In genomic region chr16:11133476-11134347, GRCm38 (mm10) we compare ENCODE assay signal across 8 mouse cellular contexts. TPM values are rescaled to one million over a fixed set of nuclear protein-coding genes. Genes with fewer than 3 reads are reported as not detected.
DNase-seq lines count a peak whose midpoint lies in the region; ATAC-seq and TF ChIP-seq lines count a peak whose summit lies in the region.

No protein-coding gene starts in this region.

- DNase-seq in heart, postnatal 10 days: no peak
- DNase-seq in embryo, embryonic 9.5 days (ENCODE audit: extremely low spot score): peak; percentile 5
- peak; percentile 22 for DNase-seq in lung, postnatal 36 days
- no peak for DNase-seq in T-cell, adult 2 months (ENCODE audit: low spot score)
- DNase-seq in adrenal gland, adult 18-20 months (ENCODE audit: low spot score in 2 of 2): no peak

- peak overlapping the region; percentile 99 for H3K9ac ChIP-seq in heart, embryonic 13.5 days
- peak overlapping the region; percentile 91 for H3K9ac ChIP-seq in ES-Bruce4 (ENCODE audit: low read depth, poor library complexity, severe bottlenecking)
- peak overlapping the region; percentile 98 for H3K9ac ChIP-seq in hindbrain, embryonic 16.5 days (ENCODE audit: low read depth, low read length)

- H3K4me2 ChIP-seq in heart, embryonic 13.5 days: peak overlapping the region; percentile 76
- peak overlapping the region; percentile 81 for H3K4me2 ChIP-seq in hindbrain, embryonic 16.5 days (ENCODE audit: low read length)

- H3K9me3 ChIP-seq in heart, embryonic 13.5 days: no peaks in the 10 kb centered on the region
- no peaks in the 10 kb centered on the region for H3K9me3 ChIP-seq in ES-Bruce4 (replicated peaks; ENCODE audit: control insufficient read depth, insufficient read depth, low read length, poor library complexity, severe bottlenecking)
- no peaks in the 10 kb centered on the region for H3K9me3 ChIP-seq in hindbrain, embryonic 16.5 days (ENCODE audit: control insufficient read depth, low read length)

- ATAC-seq in heart, embryonic 13.5 days (ENCODE audit: extremely low read depth, insufficient number of reproducible peaks, low FRiP score, low TSS enrichment): no peak; the same call in 1 of the 2 replicates
- ATAC-seq in hindbrain, embryonic 16.5 days: no peak; the same call in 1 of the 2 replicates

- no peaks in the 10 kb centered on the region for H3K27me3 ChIP-seq in heart, embryonic 13.5 days (replicated peaks)
- no peaks in the 10 kb centered on the region for H3K27me3 ChIP-seq in ES-Bruce4 (ENCODE audit: control insufficient read depth, insufficient read depth, low read length, poor library complexity, severe bottlenecking)
- no peaks in the 10 kb centered on the region for H3K27me3 ChIP-seq in hindbrain, embryonic 16.5 days (replicated peaks; ENCODE audit: control insufficient read depth, insufficient read depth, low read length)

- H3K36me3 ChIP-seq in heart, embryonic 13.5 days: peaks cover 40% of the 10 kb centered on the region
- no peaks in the 10 kb centered on the region; the same call in 1 of the 2 replicates for H3K36me3 ChIP-seq in ES-Bruce4 (ENCODE audit: control insufficient read depth, insufficient read depth, low read length, poor library complexity, severe bottlenecking)
- peaks cover 2% of the 10 kb centered on the region; the same call in 1 of the 2 replicates for H3K36me3 ChIP-seq in hindbrain, embryonic 16.5 days (ENCODE audit: control insufficient read depth, insufficient read depth, low read length)

- no peak for TF ChIP-seq POLR2A in ES-Bruce4 (IDR thresholded peaks at IDR 0.05; ENCODE audit: insufficient read depth, low read length)

- no peak for TF ChIP-seq EP300 in ES-Bruce4 (IDR thresholded peaks at IDR 0.05; ENCODE audit: insufficient read depth, low read depth, low read length)

- H3K4me1 ChIP-seq in heart, embryonic 13.5 days: peaks cover 37% of the 10 kb centered on the region
- no peaks in the 10 kb centered on the region for H3K4me1 ChIP-seq in ES-Bruce4 (ENCODE audit: control insufficient read depth, insufficient read depth, low read length)
- H3K4me1 ChIP-seq in hindbrain, embryonic 16.5 days (ENCODE audit: control insufficient read depth, insufficient read depth, low read depth, low read length): peaks cover 21% of the 10 kb centered on the region

- TF ChIP-seq CTCF in ES-Bruce4 (IDR thresholded peaks at IDR 0.05; ENCODE audit: low read depth, low read length): no peak

- peak overlapping the region; percentile 99 for H3K4me3 ChIP-seq in heart, embryonic 13.5 days
- peak overlapping the region; percentile 81 for H3K4me3 ChIP-seq in ES-Bruce4 (ENCODE audit: low read depth, low read length)
- peak overlapping the region; percentile 99 for H3K4me3 ChIP-seq in hindbrain, embryonic 16.5 days (ENCODE audit: low read length)

- H3K27ac ChIP-seq in heart, embryonic 13.5 days (replicated peaks): peak overlapping the region; percentile 97
- no peak overlapping the region for H3K27ac ChIP-seq in ES-Bruce4 (ENCODE audit: insufficient read depth, low read length)
- H3K27ac ChIP-seq in hindbrain, embryonic 16.5 days (ENCODE audit: low read depth, low read length): peak overlapping the region; percentile 89

- WGBS in heart, embryonic 13.5 days: under 1% methylated on average over 34 of the region's 34 CpGs
- under 1% methylated on average over 21 of the region's 34 CpGs for WGBS in hindbrain, embryonic 16.5 days

- intact Hi-C loops in heart, postnatal 10 days (cut with DNase I): loop anchor here (2.0 kb wide), 1 partner anchor 41 kb away; no protein-coding TSS in a partner anchor

RNA-seq across cellular contexts. Expression of gene Txndc11, which starts 0.7 kb away (rescaled TPM):
- polyA plus RNA-seq in heart, embryonic 13.5 days (2015; fragmentation: Nextera tagmentation; extraction: Ambion mirVana): 25.9 and 27.0 TPM in 2 replicates
- 10 to 100 TPM; 22.7 to 24.3 TPM for total RNA-seq in heart, postnatal 10 days (2021)
- 21.1 and 22.5 TPM in 2 replicates for polyA plus RNA-seq in ES-Bruce4 (2011; ENCODE audit: insufficient read depth, insufficient read length, low read depth, missing spikeins)
- polyA plus RNA-seq in hindbrain, embryonic 16.5 days (2015; fragmentation: Nextera tagmentation; extraction: Ambion mirVana): 27.4 and 28.9 TPM in 2 replicates
- total RNA-seq in adrenal gland, adult 18-20 months (2021): 10 to 100 TPM; 39.4 to 56.6 TPM

RNA-seq across cellular contexts. Expression of gene Zc3h7a, which starts 42.5 kb away (rescaled TPM):
- polyA plus RNA-seq in heart, embryonic 13.5 days (2015; fragmentation: Nextera tagmentation; extraction: Ambion mirVana): 57.2 and 60.4 TPM in 2 replicates
- total RNA-seq in heart, postnatal 10 days (2021): 10 to 100 TPM; 41.3 to 51.3 TPM
- polyA plus RNA-seq in ES-Bruce4 (2011; ENCODE audit: insufficient read depth, insufficient read length, low read depth, missing spikeins): 89.9 and 116 TPM in 2 replicates
- 67.0 and 75.8 TPM in 2 replicates for polyA plus RNA-seq in hindbrain, embryonic 16.5 days (2015; fragmentation: Nextera tagmentation; extraction: Ambion mirVana)
- total RNA-seq in adrenal gland, adult 18-20 months (2021): 10 to 100 TPM; 62.7 to 79.7 TPM

Comparison
In these comparisons a context has a peak if more than half of its experiments do, and no peak if none do; other contexts are left out.
1. DNase-seq: peak in embryo, embryonic 9.5 days (single experiment) and lung, postnatal 36 days (single experiment); none in heart, postnatal 10 days (0 of 2), T-cell, adult 2 months (single experiment) and adrenal gland, adult 18-20 months (0 of 2).
2. Peak in every context shown above with its lines, with median percentiles within 50 percentile points of each other: H3K4me3 ChIP-seq and H3K9ac ChIP-seq.